8 mouse cellular contexts compared by ENCODE assay signal in the genomic region with DNA sequence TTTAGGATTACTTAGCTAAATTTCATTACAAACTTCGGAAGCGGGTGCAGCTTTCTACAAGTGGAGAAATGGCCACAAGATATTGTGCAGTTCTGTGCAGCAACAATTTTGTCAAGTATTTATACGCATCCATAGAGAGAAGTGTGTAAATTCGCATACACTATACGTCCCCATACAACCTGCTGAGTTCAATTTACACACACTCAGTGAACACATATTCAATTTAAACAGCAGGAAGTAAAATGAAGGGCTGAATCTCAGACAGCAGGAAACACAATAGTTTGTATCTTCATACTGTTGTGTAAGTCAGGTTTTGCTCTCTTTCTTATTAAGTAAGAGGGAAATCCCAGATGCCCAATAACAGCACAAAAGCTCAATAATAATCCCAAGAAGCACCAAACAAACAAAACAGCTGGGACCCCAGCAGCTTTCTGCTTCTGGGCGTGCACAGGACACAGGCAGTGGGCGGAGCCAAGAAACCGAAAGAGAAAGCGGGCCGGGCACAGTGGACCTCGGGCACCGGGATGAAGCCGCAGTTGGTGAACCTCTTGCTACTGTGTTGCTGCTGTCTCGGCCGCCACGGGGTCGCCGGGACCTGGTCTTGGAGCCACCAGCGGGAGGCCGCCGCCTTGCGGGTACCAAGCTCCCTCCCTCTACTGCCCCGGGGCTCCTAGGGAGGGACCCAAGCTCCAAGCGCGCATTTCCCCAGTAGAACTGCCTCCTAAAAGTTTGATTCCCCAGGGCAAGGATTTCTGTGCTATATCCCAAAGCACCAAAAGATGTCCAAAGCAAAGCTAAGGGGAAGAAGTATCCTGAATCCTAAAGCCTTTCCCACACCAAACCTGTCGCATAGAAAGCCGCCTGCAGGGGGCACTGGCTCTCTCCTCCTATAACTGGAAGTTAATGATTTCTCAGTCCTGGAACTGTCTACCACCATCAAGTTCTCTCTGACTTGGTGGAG. TPM values are rescaled to one million over a fixed set of nuclear protein-coding genes. Genes with fewer than 3 reads are reported as not detected.
A peak's percentile ranks its signal among the peaks of the same experiment; 100 is the strongest.
DNase-seq lines count a peak whose midpoint lies in the region; ATAC-seq lines count a peak whose summit lies in the region.

Gene Ctso (plus strand): TSS at position 461 of the 961 bp plus-strand sequence.

- H3K27me3 ChIP-seq in heart, embryonic 12.5 days (replicated peaks), result no peaks in the 10 kb centered on the region
- no peaks in the 10 kb centered on the region for H3K27me3 ChIP-seq in kidney, embryonic 16.5 days (ENCODE audit: insufficient read depth, low read length)

- ATAC-seq in erythroid progenitor cell, adult 5-6 weeks (replicated peaks; ENCODE audit: low FRiP score, poor library complexity, severe bottlenecking), result peak; percentile 94
- ATAC-seq in heart, embryonic 12.5 days (ENCODE audit: insufficient number of reproducible peaks, low FRiP score), result peak; percentile 92
- peak; percentile 96 for ATAC-seq in kidney, embryonic 16.5 days (ENCODE audit: low FRiP score, low TSS enrichment)

- peak within 1 kb of the TSS; percentile 87 for H3K9ac ChIP-seq in heart, embryonic 12.5 days
- peak within 1 kb of the TSS; percentile 91 for H3K9ac ChIP-seq in kidney, embryonic 16.5 days (replicated peaks; ENCODE audit: low read length)

- peak within 1 kb of the TSS; percentile 88 for H3K27ac ChIP-seq in brown adipose tissue, adult 24 weeks (replicated peaks; ENCODE audit: low read depth, low read length)
- H3K27ac ChIP-seq in heart, embryonic 12.5 days (ENCODE audit: poor library complexity, severe bottlenecking), result peak within 1 kb of the TSS; percentile 90
- H3K27ac ChIP-seq in kidney, embryonic 16.5 days (ENCODE audit: low read length), result peak within 1 kb of the TSS; percentile 91

- H3K4me3 ChIP-seq in brown adipose tissue, adult 24 weeks (ENCODE audit: insufficient read depth, low read depth, low read length), result peak within 1 kb of the TSS; percentile 95
- H3K4me3 ChIP-seq in heart, embryonic 12.5 days, result peak within 1 kb of the TSS; percentile 87
- peak within 1 kb of the TSS; percentile 93 for H3K4me3 ChIP-seq in kidney, embryonic 16.5 days (ENCODE audit: low read length)

- peak within 1 kb of the TSS; percentile 55 for H3K4me2 ChIP-seq in heart, embryonic 12.5 days
- H3K4me2 ChIP-seq in kidney, embryonic 16.5 days (replicated peaks; ENCODE audit: low read depth, low read length), result peak within 1 kb of the TSS; percentile 48

- WGBS in heart, embryonic 12.5 days, result 13% methylated on average over 27 of the region's 27 CpGs
- WGBS in kidney, embryonic 16.5 days, result 13% methylated on average over 27 of the region's 27 CpGs

- peak; percentile 85 for DNase-seq in CD4-positive helper T cell, adult 2 months (ENCODE audit: low read depth, low spot score)
- DNase-seq in liver, result peak; percentile 85
- peak; percentile 45 to 69 for DNase-seq in monocyte, adult 2 months (ENCODE audit: low read depth in 1 of 2, low spot score in 2 of 2)
- DNase-seq in spleen, postnatal 14 days (ENCODE audit: low spot score in 2 of 2), result peak; percentile 73 to 81

- no peaks in the 10 kb centered on the region for H3K4me1 ChIP-seq in brown adipose tissue, adult 24 weeks (ENCODE audit: control insufficient read depth, insufficient read depth, insufficient read length, low read length)
- H3K4me1 ChIP-seq in heart, embryonic 12.5 days (replicated peaks), result peaks cover 3% of the 10 kb centered on the region; the same call in 1 of the 2 replicates
- no peaks in the 10 kb centered on the region for H3K4me1 ChIP-seq in kidney, embryonic 16.5 days (ENCODE audit: insufficient read depth, low read length)

- no peaks in the 10 kb centered on the region for H3K36me3 ChIP-seq in heart, embryonic 12.5 days
- H3K36me3 ChIP-seq in kidney, embryonic 16.5 days (ENCODE audit: insufficient read depth, low read length), result no peaks in the 10 kb centered on the region

- H3K9me3 ChIP-seq in heart, embryonic 12.5 days (replicated peaks), result no peaks in the 10 kb centered on the region
- H3K9me3 ChIP-seq in kidney, embryonic 16.5 days (ENCODE audit: low read length), result no peaks in the 10 kb centered on the region

RNA-seq across cellular contexts. Expression of gene Ctso, which starts in this region (rescaled TPM):
- polyA plus RNA-seq in brown adipose tissue, adult 24 weeks (2012; ENCODE audit: insufficient read depth, insufficient read length, missing spikeins), result 13.0 and 18.6 TPM in 2 replicates
- total RNA-seq in erythroid progenitor cell, adult 5-6 weeks (2015; ENCODE audit: low replicate concordance), result 7.1 and 9.0 TPM in 2 replicates
- total RNA-seq in erythroid progenitor cell, adult 5-6 weeks (2017; ENCODE audit: low replicate concordance), result 0.53 and 2.6 TPM in 2 replicates
- polyA plus RNA-seq in heart, embryonic 12.5 days (2016; fragmentation: Nextera tagmentation; extraction: Ambion mirVana), result 17.5 and 18.7 TPM in 2 replicates
- polyA plus RNA-seq in kidney, embryonic 16.5 days (2015; fragmentation: Nextera tagmentation; extraction: Ambion mirVana), result 17.5 and 19.2 TPM in 2 replicates

Comparison
In these comparisons a context has a peak if more than half of its experiments do, and no peak if none do; other contexts are left out.
1. Peak in every context shown above with its lines: DNase-seq, ATAC-seq, H3K4me3 ChIP-seq and H3K27ac ChIP-seq.